Mouse (Mus musculus) gastrocnemius, postnatal 4 days (tissue): ENCODE measurements around the gene Sfrp2. TPM values are rescaled to one million over a fixed set of nuclear protein-coding genes. Genes with fewer than 3 reads are reported as not detected.

Source experiments
- DNase-seq, 2 experiments: peaks; one replicate each; pipeline ENCODE4 v3.0.0; 2021 to 2022; ENCODE audit warnings: low spot score in 2 of 2, mixed read lengths in 2 of 2
- long read RNA-seq, 2 experiments: library from polyadenylated mRNA; stranded (forward); transcript quantifications; one replicate each; pipeline ENCODE4 v2.0.0; 2021
- total RNA-seq, 2 experiments: library from RNA; stranded (reverse); gene quantifications; 2 replicates each; pipeline ENCODE4 v1.2.3; 2021

The Sfrp2 gene
- 10 to 100 TPM; 36.2 to 38.2 TPM for total RNA-seq
- long read RNA-seq, experiment 1, transcript Sfrp2-201 (3 exons, 2,003 nt), result major isoform, 66 of 68 reads
- long read RNA-seq, experiment 1, partial matches to known transcripts, result 1 of 68 reads
- long read RNA-seq, experiment 1, other reads (novel, unspliced or antisense), result 1 of 68 reads
- long read RNA-seq, experiment 2, transcript Sfrp2-201 (3 exons, 2,003 nt), result major isoform, 79 of 81 reads
- long read RNA-seq, experiment 2, partial matches to known transcripts, result 2 of 81 reads
- long read RNA-seq, experiment 2, other reads (novel, unspliced or antisense), result 0 of 81 reads

GRCm38 (mm10) chr3:83765871-83766725 lies at the start of gene Sfrp2:
Sfrp2 (plus strand) TSS chr3:83766321.
- DNase-seq, result peak; percentile 29 to 68

GRCm38 (mm10) chr3:83717643-83718231 lies 48.4 kb upstream of the Sfrp2 start:
- no peak for DNase-seq

- no peak for DNase-seq
Observed at GRCm38 (mm10) chr3:83718662-83719061, 47.5 kb upstream of the Sfrp2 start.

GRCm38 (mm10) chr3:83728223-83728622 lies 37.9 kb upstream of the Sfrp2 start:
- DNase-seq, result no peak

- no peak for DNase-seq
Observed at GRCm38 (mm10) chr3:83728675-83729390, 37.3 kb upstream of the Sfrp2 start.

- peak in 1 of 2 experiments; percentile 35 for DNase-seq
Observed at GRCm38 (mm10) chr3:83733985-83734384, 32.1 kb upstream of the Sfrp2 start.

GRCm38 (mm10) chr3:83736980-83737379 lies 29.1 kb upstream of the Sfrp2 start:
- no peak for DNase-seq

- no peak for DNase-seq
Observed at GRCm38 (mm10) chr3:83740246-83740645, 25.9 kb upstream of the Sfrp2 start.

GRCm38 (mm10) chr3:83747276-83747675 lies 18.8 kb upstream of the Sfrp2 start:
- DNase-seq, result no peak

GRCm38 (mm10) chr3:83747895-83748294 lies 18.2 kb upstream of the Sfrp2 start:
- DNase-seq, result no peak

- no peak for DNase-seq
Observed at GRCm38 (mm10) chr3:83751625-83752024, 14.5 kb upstream of the Sfrp2 start.

- no peak for DNase-seq
Observed at GRCm38 (mm10) chr3:83752196-83752595, 13.9 kb upstream of the Sfrp2 start.

GRCm38 (mm10) chr3:83755043-83755635 lies 11.0 kb upstream of the Sfrp2 start:
- DNase-seq, result no peak

GRCm38 (mm10) chr3:83755666-83756065 lies 10.5 kb upstream of the Sfrp2 start:
- DNase-seq, result no peak

GRCm38 (mm10) chr3:83762361-83762760 lies 3.8 kb upstream of the Sfrp2 start:
- DNase-seq, result peak in 1 of 2 experiments; percentile 35

GRCm38 (mm10) chr3:83763551-83764548 lies 2.3 kb upstream of the Sfrp2 start:
- peak; percentile 75 to 88 for DNase-seq

- peak in 1 of 2 experiments; percentile 44 for DNase-seq
Observed at GRCm38 (mm10) chr3:83766726-83767070, 577 bp downstream of the Sfrp2 start.

GRCm38 (mm10) chr3:83767121-83767520 lies 1.0 kb downstream of the Sfrp2 start:
- no peak for DNase-seq

GRCm38 (mm10) chr3:83768293-83769035 lies 2.3 kb downstream of the Sfrp2 start:
- DNase-seq, result peak in 1 of 2 experiments; percentile 16
